Mouse (Mus musculus): ENCODE measurements around the gene Ovca2.

Gene Ovca2

DNA sequence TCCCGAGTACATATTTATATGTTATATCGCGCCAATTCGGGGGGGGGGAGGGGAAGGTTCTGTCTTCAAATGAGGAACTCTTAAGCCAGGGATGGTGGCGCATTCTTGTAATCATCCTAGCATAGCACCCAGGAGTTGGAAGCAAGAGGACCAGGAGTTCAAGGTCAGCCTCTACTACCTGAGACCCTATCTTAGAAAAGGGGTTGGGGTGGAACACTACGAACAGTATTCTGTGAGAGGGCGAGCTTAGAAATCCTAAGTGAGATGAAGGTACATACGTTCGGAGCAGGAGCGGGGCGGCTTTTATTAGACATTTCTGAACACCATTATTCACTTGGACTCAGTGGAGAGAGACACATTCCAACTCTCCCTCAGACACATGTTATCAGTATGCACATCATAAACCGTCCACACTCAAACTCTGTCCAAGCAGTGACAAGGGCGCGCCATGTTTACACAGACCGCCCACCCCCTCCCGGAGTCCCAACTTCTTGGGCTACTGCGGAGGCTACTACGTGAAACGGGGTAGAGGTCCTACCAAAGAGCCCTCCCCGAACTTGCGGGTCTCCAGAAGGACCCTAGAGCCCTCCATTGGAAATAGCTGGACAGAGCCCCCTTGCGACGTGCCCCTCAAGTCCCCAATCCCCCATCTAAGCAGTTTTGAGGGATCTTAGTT is 9.1 kb downstream of the Ovca2 start, which contains the start of gene Hic1:
Gene Hic1, minus strand, starts transcription at position 115 of the 676 bp plus-strand sequence.
- no peak for DNase-seq (ENCODE audit: low read depth)

DNA sequence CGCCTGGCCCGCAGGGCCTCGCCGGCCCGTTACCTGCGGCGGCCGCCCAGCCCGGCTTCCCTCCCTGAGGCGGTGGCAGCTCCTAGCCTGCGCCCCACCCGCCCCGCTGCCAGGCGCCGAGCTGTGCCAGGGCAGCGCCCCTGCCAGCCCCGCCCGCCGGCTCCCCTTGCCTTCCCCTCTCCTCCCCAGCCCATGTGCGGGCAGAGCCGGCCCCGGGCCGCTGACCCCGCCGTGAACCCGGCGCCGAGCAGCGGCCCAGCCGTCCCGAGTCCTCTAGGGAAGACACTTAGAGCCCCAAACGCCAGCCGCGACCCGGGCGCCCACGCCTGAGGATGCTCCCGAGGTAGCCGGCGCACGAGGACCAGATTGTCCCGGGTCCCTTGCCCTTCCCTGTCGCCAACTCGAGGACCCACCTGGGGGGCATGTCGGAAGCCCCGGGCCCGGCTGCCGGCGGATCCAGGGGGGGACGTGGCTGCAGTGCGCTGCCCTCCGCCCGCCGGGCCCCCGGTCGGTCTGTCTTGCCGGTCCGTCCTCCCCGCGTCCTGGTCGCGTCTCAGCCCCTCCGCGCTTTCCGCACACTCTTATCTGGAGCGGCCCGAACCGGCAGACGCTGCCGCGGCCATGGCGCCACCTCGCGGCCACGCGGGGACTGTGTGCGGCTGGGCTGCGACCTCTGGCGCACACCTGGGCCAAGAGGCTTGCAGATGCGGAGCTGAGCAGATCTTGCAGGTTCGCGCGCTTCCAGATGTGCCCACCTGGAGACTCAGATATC is 9.9 kb downstream of the Ovca2 start:
- no peak for DNase-seq (ENCODE audit: low read depth)

DNA sequence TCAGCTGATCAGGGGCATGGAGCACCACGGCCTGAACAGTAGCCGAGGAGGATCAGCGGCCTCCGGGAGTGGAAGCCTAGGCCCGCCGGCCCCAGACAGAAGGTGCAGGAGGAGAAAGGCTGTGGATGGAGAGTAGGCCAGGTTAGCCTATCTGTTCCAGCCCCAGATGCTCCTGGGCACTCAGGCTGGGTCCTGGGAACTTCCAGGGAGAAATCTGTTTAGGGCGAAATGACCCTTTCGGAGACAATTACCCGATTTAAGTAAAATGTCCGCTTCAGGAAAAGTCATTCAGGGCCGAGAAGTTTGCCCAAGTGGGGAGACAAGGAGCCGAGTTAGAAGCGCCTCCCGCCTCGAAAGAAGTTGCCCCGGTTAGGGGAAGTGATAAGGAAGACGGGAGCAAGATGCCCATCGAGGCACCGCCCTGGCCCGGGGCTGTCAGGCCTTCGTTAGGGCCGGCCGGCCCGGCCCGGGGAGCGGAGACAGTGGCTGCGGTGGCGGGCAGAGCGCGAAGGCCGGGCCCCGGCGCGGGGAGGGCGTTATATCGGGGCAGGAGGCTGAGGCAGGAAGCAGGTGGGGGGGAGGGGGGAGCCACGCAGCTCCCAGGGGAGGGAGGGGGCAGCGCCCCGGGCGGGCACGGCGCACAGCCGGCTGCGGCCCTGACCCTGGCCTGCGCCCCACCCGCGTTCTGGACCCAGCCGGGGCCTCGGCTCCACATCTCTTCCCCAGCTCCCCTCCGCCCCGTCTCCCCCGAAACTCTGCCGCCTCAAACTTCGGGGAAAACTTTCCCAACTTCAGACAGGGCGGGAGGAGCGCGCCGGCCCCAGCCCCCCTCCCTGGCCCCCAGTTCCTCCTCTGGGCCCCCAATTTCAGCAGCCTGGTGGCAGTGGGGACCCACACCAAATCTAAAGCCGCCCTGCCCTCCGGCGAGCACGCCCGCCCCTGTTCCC is 10.7 kb downstream of the Ovca2 start:
- DNase-seq (ENCODE audit: low read depth) = no peak

DNA sequence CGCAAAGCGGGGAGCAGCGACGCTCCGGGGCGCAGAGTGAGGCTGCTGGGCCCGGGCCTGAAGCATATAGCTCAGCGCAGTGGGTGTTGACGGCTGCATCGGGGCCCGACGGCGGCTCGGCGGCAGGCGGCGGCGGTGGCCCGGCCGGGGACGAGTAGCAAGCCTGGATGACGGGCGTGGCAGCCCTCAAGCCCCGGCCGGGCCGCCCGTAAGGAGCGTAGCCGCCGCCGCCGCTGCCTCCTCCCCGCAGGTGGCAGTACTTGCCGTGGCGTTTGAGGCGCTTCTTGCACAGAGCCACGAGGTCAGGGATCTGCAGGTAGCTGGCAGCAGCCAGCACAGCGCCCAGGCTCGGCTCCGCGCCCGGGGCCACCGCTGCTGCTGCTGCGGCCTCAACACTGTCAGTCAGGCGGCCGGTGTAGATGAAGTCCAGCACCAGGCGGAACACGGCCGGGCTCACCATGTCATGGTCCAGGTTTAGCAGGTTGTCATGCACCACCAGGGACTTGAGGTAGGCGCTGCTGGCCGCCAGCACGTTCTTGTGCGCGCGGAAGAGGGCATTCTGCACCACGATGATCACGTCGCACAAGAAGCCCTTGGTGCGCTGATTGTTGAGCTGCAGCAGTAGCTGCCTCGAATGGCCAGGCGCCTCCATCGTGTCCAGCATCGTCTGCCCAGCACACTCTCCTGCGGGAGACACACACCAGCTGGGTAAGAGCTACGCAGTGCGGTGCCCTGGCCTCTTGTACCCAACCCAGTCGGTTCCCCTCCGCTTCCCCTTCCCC is 11.6 kb downstream of the Ovca2 start:
- DNase-seq (ENCODE audit: low read depth) = no peak

DNA sequence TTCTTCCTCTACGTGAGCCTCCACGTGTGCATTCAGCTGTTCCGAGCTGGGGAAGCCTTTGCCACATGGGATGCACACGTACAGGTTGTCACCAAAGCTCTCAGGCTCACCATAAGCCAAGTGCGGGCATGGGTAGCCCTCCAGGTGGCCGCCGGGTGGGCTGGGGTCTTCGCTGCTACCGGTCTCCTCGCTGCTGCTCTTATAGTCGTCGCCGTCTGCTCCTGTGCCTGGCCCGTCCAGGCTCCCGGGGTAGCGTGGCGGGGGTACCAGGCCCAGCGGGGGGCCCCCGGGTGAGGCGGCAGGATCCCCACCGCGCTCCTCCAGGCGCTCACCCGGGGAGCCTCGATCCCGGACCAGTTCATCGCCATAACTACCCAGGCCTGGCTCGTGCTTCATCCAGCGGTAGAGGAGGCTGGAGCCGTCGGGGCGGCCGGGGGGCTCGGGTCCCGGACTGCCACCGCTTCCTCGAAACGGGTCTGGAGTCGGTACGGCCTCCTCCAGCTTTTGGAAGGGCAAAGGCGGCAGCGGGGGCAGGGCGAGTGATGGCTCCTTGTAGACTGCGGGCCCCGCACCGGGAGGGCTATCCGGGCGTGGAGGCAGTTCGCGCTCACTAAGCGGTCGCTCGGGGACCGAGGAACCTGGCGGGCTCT is 12.3 kb downstream of the Ovca2 start:
- no peak for DNase-seq (ENCODE audit: low read depth)

DNA sequence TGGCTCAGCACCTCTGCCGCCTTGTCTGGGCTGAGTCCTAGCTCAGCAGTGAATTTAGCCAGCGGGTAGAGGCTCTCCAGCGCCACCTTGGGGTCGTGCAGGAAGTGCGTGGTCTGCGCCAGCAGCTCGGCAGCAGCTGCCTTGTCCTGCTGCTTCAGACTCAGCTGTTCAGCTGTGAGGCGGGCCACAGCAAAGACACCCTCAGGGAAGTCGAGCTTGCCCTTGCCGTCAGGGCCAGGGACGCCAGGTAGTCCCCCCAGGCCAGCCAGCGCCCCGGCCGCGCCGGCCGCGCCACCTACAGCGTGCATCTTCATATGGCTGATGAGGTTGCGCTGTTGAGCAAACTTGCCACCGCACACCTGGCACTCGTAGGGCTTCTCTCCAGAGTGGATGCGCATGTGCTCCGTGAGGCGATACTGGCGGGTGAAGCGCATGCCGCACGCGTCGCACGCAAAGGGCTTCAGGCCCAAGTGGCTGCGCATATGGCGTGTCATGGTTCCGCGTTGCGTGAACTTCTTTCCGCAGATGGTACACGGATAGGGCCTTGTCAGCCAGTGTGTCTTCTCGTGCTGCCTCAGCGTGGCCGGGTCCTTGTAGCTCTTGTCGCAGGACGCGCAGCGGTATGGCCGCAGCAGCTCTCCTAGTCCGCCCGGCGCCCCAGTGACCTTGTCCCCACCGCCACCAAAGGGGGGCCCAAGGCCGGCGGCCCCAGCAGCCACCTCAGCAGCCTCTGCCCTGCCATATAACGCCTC is 13.0 kb downstream of the Ovca2 start:
- DNase-seq (ENCODE audit: low read depth) = no peak

DNA sequence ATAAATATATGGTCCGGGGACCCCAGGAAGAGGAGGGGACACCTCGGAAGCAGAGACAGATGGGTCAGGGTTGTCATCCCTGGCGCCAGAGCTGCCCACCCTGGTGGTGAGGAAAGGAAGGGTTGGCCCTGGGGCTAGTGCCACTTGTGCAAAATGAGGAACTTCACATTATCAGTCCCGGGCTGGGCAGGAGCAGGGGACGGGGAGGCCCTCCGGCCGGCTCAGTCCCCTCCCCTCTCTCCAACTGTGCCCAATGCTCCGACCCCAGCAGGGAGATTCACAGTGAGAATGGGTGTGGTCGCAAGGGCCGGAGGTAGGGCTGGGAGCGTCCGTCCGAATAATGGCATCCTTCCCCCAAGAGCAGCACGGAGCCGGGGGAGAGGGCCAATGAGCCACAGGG is 13.9 kb downstream of the Ovca2 start:
- DNase-seq (ENCODE audit: low read depth) = no peak

DNA sequence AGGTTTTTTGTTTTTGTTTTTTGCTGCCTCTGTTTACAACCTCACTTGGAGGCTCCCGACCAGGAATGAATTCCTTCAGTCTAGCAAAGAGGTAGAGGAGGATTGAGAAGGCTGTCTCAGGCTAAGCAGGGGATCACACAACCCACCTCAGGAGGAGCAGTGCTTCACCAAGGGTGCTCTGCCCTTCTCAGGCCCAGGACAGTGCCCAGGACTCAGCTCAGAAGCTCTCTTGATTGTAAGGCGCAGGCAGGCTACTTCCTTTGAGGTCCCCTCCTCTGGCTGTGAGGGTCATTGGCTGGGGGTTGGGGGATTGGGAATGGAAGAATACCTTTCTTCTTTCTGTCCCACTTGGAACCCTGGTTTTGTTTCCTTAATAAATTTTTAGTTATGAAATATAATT is 14.6 kb downstream of the Ovca2 start:
- no peak for DNase-seq (ENCODE audit: low read depth)

DNA sequence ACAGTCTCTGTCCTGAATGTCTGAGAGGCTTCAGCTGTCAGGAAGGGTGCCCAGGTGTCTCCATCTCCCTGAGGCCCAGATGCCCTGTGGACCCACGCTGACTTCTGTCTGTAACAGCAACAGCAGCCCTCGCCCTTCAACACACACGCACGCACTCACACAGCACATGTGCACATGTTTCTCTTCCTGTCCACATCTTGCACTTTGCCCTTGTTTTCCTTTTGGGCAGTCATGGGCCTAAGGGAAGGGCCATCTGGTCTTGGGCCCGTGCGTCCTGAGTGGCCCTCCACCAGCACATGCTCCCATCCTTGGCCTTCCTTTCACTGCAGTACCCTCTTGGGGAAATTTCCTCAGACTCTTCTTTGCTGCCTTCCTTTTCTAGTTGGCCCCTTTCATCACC is 15.3 kb downstream of the Ovca2 start:
- DNase-seq (ENCODE audit: low read depth) = no peak

DNA sequence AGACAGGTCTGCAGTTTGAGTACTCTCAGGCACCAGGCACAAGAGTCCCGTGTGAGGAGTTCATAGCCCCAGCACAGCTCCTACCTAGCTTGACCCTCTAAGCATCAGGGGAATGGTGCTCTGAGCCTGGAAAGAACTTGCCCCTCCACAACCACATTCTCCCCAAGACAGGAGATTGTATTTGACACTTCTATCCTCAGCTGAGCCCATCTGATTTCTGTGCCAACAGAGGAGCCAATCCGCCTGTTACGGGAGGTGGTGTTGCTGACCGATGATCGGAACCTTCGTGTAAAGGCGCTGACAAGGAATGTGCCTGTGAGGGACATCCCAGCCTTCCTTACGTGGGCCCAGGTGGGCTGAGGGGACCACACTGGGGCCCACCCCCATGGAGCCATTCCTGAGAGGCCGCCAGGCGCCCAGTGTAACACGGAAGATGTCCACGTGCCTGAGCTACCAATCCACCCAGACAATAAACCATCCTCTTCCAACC is 16.0 kb downstream of the Ovca2 start:
- DNase-seq (ENCODE audit: low read depth) = no peak

DNA sequence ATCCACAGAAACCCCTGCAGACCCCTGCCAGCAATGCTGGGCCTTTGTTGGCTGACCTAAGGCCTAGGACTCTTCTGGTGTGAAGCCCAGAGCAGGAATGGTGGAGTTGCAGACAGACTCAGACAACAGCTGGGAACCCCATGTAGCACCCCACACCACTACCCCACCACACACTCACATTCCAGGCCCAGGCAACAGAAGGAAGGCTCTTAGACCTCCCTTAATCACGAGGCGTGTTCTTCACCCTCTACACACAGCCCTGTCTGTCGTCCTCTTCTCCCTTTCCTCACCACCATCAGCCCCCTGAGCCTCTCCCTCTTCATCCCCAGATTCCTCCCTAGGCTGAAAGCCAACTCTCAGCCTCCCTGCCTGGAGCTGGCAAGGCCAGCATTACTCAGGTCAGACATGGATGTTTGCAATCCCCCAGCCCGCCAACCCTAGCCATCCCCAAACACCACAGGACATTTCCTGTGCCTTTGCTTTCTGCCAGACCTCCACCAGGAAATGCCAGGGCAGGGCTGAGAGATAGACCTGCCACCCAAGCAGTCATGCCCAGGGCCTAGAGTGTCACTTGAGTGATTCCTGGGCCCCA is 17.1 kb downstream of the Ovca2 start:
- no peak for DNase-seq (ENCODE audit: low read depth)

DNA sequence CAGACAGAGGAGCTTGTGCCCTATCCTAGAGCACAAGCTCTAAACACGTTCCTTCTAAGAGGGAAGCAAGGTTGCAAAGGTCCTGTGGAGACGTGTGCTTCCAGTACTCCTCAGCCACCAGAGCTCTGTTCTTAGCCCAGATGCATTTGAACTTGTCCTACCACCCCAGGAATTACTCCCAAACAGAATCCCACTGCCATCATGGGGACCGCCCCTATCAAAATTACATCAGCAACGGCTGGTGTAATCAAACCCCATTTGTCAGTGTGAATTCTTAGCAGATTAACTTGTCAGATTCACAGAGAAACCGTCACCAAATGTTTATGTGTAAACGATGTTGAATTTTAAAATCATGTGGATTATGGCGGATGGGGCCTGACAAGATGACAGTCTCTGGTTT is 17.7 kb downstream of the Ovca2 start:
- no peak for DNase-seq (ENCODE audit: low read depth)

DNA sequence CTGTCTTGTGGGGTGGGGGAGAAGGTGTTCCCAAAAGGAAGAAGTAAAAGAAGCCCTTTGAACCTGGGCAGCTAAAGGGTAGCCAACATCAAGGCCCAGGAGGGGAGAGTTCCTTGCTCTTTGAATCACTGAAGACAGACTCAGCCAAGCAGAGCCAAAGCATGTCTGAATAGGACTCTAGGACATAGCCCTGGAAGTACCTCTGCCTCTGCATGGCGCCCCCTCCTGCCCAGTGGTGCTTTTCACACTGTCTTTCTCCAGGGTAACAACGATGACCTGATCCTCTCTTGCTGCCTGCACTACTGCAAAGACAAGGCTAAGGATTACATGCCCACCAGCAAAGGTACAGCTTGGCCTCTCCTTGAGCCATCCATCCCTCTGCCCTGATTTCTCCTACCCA is 19.1 kb downstream of the Ovca2 start:
- DNase-seq (ENCODE audit: low read depth) = no peak

DNA sequence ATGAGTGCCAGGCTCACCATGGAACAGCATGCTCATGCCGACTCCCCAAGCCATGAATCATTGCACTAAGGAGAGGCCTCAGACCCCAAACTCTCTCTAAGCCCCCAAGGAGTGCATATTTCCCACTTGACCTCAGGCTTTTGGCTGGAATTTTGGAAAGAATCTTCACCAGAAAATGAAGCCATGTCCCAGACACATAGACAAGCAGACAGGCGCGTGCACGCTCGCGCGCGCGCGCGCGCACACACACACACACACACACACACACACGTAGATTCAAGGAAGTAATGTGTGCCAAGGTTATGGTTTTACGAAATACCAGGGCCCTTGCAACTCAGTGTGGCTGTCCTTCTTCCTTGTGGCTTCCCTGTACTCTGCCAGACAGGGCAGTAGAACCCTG is 20.2 kb downstream of the Ovca2 start:
- DNase-seq (ENCODE audit: low read depth) = no peak

DNA sequence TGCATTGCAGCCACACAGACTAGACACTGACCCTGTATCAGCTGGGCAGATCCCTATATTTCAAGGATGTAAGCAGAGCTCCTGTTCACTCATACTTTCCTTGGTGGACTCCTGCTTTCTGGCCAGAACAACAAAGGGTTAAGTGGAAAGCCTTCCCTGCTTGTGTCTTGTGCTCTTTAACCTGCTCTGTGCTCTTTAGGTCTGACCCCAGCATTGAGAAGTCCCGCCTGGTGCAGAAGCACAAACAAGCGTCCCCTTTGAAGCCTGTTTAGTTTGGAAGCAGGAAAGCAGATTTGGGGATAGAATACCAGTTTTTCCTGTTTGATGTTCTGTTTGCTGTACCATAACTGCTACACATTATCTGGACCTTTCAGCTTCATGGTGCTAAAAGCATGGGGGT is 20.7 kb downstream of the Ovca2 start:
- DNase-seq (ENCODE audit: low read depth) = no peak

DNA sequence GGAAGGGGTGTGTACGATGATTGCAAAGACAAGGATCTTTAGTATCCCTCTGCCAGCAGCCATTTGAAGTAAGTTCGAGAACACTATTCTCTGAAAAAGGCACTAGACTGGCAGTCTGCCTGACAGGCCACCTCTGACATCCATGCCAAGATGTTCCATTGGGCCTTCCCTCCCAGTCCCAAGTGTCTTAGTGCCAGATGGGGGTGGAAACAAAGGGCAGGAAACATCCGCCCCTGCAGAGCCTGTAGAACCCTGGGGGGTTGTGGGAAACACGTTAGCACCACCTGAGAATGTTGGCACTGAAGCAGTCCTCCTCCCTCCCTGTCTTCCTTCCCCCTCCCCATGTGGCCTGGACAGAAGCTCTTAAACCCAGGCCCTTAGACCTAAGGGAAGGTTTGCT is 21.6 kb downstream of the Ovca2 start:
- DNase-seq (ENCODE audit: low read depth) = no peak

DNA sequence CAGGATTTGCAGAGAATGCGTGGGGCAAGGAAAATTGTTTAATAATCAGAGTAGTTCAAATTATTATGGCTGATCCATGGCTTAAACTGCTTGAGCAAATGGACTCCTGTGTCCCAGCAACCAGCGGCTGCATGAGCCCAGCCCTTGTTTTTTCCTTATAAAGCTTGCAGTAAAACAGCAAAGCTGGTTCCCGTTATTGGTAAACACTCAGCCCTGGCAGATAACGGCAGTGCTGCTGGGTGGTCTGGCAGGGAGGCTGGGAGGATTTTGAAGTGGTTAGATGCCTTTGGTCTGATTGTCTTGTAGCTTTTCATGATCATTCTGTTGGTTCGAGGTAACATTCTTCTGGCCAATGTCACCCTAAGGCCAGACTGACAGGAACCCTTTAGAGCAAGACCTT is 22.2 kb downstream of the Ovca2 start:
- DNase-seq (ENCODE audit: low read depth) = no peak

DNA sequence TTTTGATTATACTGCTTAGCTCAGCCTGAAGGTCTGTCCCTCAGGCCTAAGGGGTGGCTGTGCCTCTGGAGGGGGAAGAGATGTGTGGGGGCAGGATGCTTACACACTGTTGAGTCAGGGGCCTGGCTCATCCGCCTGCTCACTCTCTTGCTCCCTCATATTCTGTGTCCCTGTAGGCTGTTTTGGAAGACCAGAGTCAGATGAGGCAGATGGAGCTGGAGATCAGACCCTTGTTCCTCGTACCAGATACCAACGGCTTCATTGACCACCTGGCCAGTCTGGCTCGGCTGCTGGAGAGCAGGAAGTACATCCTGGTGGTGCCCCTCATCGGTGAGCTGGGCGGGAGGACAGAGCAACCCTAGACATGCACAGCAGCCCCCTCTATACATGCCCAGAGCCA is 22.6 kb downstream of the Ovca2 start:
- DNase-seq (ENCODE audit: low read depth) = no peak

DNA sequence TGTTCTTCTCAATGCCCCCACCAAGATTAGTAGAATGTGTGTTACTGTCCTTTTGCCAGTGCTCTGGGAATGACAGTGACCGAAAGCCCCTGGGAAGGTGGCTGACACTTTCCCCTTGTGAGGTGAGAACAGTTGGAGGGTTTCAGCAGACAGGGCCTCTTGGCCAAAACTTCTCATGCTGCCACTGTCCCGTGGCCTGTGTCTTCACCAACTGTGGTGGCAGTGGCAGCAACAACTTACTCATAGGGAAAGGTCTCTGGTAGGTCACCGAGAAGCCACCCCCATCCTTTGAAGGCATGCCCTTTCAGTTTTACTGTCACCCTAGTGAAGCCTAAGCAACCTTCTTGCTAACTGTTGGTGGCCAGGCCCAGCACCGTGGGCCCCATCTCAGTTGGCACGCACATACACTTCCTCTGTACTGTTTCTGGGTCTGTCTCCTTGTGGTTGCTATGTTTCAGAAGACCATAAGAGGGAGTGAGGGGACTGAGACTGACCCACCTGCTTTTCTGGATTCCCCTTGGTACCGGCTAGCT is 24.5 kb downstream of the Ovca2 start:
- DNase-seq (ENCODE audit: low read depth) = no peak
